Mouse (Mus musculus) midbrain, embryonic 16.5 days (tissue): Measurements from ENCODE around the gene Polg2. TPM values are rescaled to one million over a fixed set of nuclear protein-coding genes. Genes with fewer than 3 reads are reported as not detected.
"Not testable (repeated sequence)": the region's sequence is repeated elsewhere in the genome, so short reads cannot be mapped to it uniquely, and the experiment has no call there.

Source experiments
- ATAC-seq: fragments of 200-750 bp; cut with Nextera tagmentation; 2 replicates; pipeline ENCODE4 v1.8.0; 2017; ENCODE audit warnings: moderate TSS enrichment
- H3K27ac ChIP-seq: fragments of 300-500 bp; sonication (generic); 2 replicates; pipeline ENCODE4 v1.5.1; 2014; ENCODE audit warnings: mild to moderate bottlenecking, low read length, mixed read lengths
- H3K27me3 ChIP-seq: fragments of 300-500 bp; sonication (generic); 2 replicates; pipeline ENCODE4 v1.6.1; 2014; ENCODE audit warnings: low read depth, low read length, mixed read lengths; ENCODE audit not compliant: control insufficient read depth, insufficient read depth
- H3K36me3 ChIP-seq: fragments of 300-500 bp; sonication (generic); 2 replicates; pipeline ENCODE4 v1.6.1; 2014; ENCODE audit warnings: mild to moderate bottlenecking, low read length, moderate library complexity, mixed read lengths; ENCODE audit not compliant: control insufficient read depth, insufficient read depth
- H3K4me1 ChIP-seq: fragments of 300-500 bp; sonication (generic); 2 replicates; pipeline ENCODE4 v1.6.1; 2014; ENCODE audit warnings: mild to moderate bottlenecking, low read length, mixed read lengths; ENCODE audit not compliant: control insufficient read depth, insufficient read depth
- H3K4me2 ChIP-seq: fragments of 300-500 bp; sonication (generic); 2 replicates; pipeline ENCODE4 v1.6.1; 2014; ENCODE audit warnings: mild to moderate bottlenecking, low read length, mixed read lengths
- H3K4me3 ChIP-seq: fragments of 300-500 bp; sonication (generic); 2 replicates; pipeline ENCODE4 v1.5.1; 2014; ENCODE audit warnings: low read depth, mild to moderate bottlenecking, low read length, moderate library complexity, mixed read lengths
- H3K9ac ChIP-seq: fragments of 300-500 bp; sonication (generic); 2 replicates; pipeline ENCODE4 v1.6.1; 2014; ENCODE audit warnings: low read depth, low read length, mixed read lengths
- H3K9me3 ChIP-seq: fragments of 300-500 bp; sonication (generic); replicated peaks from 2 replicates; pipeline ENCODE4 v1.6.1; 2014; ENCODE audit warnings: mild to moderate bottlenecking, low read length, mixed read lengths; ENCODE audit not compliant: control insufficient read depth, poor library complexity, severe bottlenecking
- WGBS: fragments of 180-500 bp; shearing (Covaris S2); extraction: QIAGEN DNeasy Blood & Tissue Kit; methylation state at CpG from one replicate; pipeline ENCODE4 v1.1.7; 2014; 5-methylcytosine and 5-hydroxymethylcytosine counted together
- polyA plus RNA-seq: library from polyadenylated mRNA; unstranded; fragments of >200 nt; fragmentation: Nextera tagmentation; extraction: Ambion mirVana; gene quantifications from 2 replicates; pipeline ENCODE4 v1.2.1, GENCODE M21; 2015

Polg2 gene
- polyA plus RNA-seq, 1 experiment from 2014 or later, result 9.6 TPM

- Histone ChIP-seq H3K4me1 (no peaks in the 10 kb centered on the region), H3K27ac (no peak overlapping the region), H3K9me3 (no peaks in the 10 kb centered on the region), H3K36me3 (no peaks in the 10 kb centered on the region), H3K27me3 (no peaks in the 10 kb centered on the region), H3K4me2 (no peak overlapping the region), H3K4me3 (no peak overlapping the region), H3K9ac (no peak overlapping the region)
- no peak for ATAC-seq
- WGBS, result 97% methylated on average over 3 of the region's 3 CpGs
Observed at GRCm38 (mm10) chr11:106759028-106759427, 20.3 kb downstream of the Polg2 start.

DNA sequence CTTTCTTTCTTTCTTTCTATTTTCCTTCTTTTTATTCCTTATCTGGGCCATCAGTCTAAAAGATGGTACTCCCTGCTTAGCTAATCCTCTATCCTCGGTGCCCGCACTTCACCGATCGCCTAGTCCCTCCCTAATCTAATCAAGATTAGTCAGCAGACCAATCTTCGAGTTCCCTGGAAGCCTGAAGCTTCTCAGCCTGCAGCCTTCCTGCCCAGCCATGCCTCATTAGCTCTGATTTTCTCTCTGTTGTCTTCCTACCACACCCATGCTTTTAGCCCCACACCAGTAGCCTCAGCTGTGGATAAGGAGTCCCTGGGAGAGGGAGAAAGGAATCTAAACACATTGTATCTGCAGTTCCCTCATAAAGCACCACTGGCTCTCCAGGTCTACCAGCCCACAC is 23.8 kb downstream of the Polg2 start:
- no peaks in the 10 kb centered on the region for H3K4me1 ChIP-seq
- WGBS, result 22% methylated on average over 5 of the region's 5 CpGs
- no peak overlapping the region for H3K4me2 ChIP-seq
- no peaks in the 10 kb centered on the region for H3K27me3 ChIP-seq
- H3K9me3 ChIP-seq, result no peaks in the 10 kb centered on the region
- ATAC-seq, result no peak
- no peak overlapping the region for H3K4me3 ChIP-seq
- H3K27ac ChIP-seq, result no peak overlapping the region
- no peaks in the 10 kb centered on the region for H3K36me3 ChIP-seq
- H3K9ac ChIP-seq, result no peak overlapping the region

DNA sequence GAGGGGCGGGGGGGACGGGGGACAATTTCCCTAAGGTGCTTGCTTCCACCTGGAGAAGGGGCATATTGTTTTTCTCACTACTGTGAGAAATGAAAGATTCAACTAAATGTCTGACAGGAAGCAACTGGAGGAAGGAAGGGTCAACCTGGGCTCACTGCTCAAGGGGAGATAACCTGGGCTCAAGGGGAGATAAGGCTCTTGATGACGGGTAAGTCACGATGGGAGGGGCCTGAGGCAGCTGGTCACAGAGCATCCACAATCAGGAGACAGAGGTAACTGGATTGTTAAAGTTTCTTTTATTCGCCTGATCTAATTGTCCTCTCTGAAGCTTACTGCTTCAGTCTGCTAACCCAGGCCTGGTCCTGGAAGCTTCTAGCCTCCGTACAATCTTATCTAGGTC is 26.0 kb downstream of the Polg2 start:
- 86% methylated on average over 6 of the region's 6 CpGs for WGBS
- no peak overlapping the region for H3K27ac ChIP-seq
- H3K9ac ChIP-seq, result no peak overlapping the region
- H3K27me3 ChIP-seq, result no peaks in the 10 kb centered on the region
- H3K4me2 ChIP-seq, result no peak overlapping the region
- H3K36me3 ChIP-seq, result no peaks in the 10 kb centered on the region
- H3K4me3 ChIP-seq, result no peak overlapping the region
- no peaks in the 10 kb centered on the region for H3K4me1 ChIP-seq
- ATAC-seq, result no peak
- no peaks in the 10 kb centered on the region for H3K9me3 ChIP-seq

- Histone ChIP-seq H3K36me3 (no peaks in the 10 kb centered on the region), H3K9ac (no peak overlapping the region), H3K27ac (no peak overlapping the region), H3K9me3 (no peaks in the 10 kb centered on the region), H3K4me2 (no peak overlapping the region), H3K27me3 (no peaks in the 10 kb centered on the region), H3K4me3 (no peak overlapping the region), H3K4me1 (no peaks in the 10 kb centered on the region)
- WGBS, result 92% methylated on average over 7 of the region's 7 CpGs
- ATAC-seq, result no peak
Observed at GRCm38 (mm10) chr11:106752103-106752502, 27.2 kb downstream of the Polg2 start.

DNA sequence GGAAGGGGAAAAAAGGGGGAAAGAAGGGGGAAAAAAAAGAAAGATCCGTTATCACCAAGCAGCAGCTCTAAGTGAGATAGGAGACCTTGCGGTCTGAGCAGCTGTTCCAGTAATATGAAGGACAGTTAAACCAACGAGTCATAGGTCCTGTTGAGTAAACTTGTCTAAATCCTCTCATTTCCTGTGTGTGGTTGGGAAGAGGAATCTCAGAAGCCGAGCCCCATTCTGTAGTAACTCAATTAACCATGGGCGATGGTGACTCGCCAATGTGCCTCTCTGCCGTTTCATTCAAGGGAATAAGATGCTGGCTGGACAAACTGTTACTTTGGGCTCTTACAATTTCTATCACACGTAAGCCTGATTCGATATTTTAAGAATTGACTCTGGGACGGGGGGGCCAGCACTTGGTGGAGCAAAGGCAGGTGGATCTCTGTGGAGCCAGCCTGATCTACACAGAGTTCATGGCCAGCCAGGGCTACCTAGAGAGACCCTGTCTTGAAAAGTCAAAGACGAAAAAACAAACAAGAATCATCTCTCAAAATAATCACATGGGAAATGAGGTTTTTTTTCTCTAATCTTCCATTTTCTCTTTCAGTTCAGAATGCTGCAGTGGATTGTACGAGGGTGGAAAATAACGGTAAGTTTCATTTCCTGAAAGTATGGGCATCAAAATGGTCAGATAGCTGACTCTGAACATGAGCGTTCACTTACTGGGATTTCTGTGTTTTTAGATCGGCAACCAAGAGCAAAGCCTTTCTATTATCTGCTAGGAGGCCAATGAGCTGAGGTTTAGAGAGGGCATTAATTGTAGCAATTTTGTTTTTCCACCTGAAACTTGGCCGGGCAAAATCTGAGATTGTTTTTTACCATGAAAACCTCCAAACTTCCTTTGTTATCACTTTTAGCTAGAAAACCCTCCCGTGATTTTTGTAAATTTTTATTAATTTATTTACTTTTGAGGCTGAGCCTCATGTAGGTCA is 28.0 kb downstream of the Polg2 start, which contains the start of gene Milr1:
TSS of gene Milr1 (plus strand) at position 188 of the 980 bp plus-strand sequence.
- H3K27me3 ChIP-seq, result no peaks in the 10 kb centered on the region
- WGBS, result 91% methylated on average over 17 of the region's 17 CpGs
- no peaks in the 10 kb centered on the region for H3K36me3 ChIP-seq
- H3K9ac ChIP-seq, result no peak within 1 kb of the TSS
- no peak within 1 kb of the TSS for H3K4me2 ChIP-seq
- H3K4me1 ChIP-seq, result no peaks in the 10 kb centered on the region
- ATAC-seq, result no peak
- H3K9me3 ChIP-seq, result no peaks in the 10 kb centered on the region
- no peak within 1 kb of the TSS for H3K27ac ChIP-seq
- no peak within 1 kb of the TSS for H3K4me3 ChIP-seq

GRCm38 (mm10) chr11:106750121-106750751 is 29.1 kb downstream of the Polg2 start, which contains the start of gene Pecam1:
Gene Pecam1 (minus strand): TSS chr11:106750628.
- 84% methylated on average over 13 of the region's 13 CpGs for whole genome bisulfite sequencing
- Histone ChIP-seq H3K4me1 (no peaks in the 10 kb centered on the region), H3K27ac (no peak within 1 kb of the TSS), H3K9me3 (no peaks in the 10 kb centered on the region), H3K27me3 (no peaks in the 10 kb centered on the region), H3K9ac (no peak within 1 kb of the TSS), H3K4me2 (no peak within 1 kb of the TSS), H3K36me3 (no peaks in the 10 kb centered on the region), H3K4me3 (no peak within 1 kb of the TSS)
- ATAC-seq, result no peak

DNA sequence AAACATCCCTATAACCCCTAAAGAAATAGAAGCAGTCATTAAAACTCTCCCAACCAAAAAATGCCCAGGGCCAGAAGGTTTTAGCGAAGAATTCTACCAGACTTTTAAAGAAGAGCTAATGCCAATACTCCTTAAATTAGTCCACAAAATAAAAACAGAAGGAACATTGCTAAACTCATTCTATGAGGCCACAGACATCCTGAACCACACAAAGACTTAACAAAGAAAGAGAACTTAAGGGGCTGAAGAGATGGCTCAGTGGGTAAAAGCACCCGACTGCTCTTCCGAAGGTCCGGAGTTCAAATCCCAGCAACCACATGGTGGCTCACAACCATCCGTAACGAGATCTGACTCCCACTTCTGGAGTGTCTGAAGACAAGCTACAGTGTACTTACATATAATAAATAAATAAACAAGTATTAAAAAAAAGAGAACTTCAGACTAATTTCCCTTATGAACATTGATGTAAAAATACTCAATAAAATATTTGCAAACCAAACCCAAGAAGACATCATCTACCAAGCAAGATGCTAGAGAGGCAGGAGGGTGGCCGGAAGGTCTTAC is 29.7 kb downstream of the Polg2 start:
- 94% methylated on average over 7 of the region's 7 CpGs for WGBS
- not testable (repeated sequence) for H3K4me1 ChIP-seq, H3K27me3 ChIP-seq, H3K36me3 ChIP-seq, H3K9ac ChIP-seq, ATAC-seq, H3K4me2 ChIP-seq, H3K4me3 ChIP-seq, H3K9me3 ChIP-seq, H3K27ac ChIP-seq

DNA sequence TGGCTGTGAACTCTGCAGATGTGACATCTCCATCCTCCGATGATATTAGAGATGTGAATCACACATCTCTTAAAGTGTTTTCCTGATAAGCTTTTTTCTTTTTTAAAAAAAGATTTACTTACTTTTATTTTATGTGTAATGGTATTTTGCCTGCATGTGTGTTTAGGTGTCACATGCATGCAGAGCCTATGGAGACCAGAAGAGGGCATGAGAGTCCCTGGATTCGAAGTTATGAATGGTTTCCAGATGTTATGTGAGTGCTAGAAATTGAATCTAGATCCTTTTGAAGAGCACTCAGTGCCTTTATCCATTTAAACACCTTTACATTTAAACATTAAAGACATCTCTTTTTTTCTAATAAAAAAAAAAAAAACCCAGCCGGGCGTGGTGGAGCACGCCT is 34.4 kb downstream of the Polg2 start:
- Histone ChIP-seq H3K27me3 (no peaks in the 10 kb centered on the region), H3K27ac (no peak overlapping the region), H3K4me3 (no peak overlapping the region), H3K4me2 (no peak overlapping the region), H3K36me3 (no peaks in the 10 kb centered on the region), H3K4me1 (peaks cover 4% of the 10 kb centered on the region), H3K9ac (no peak overlapping the region), H3K9me3 (no peaks in the 10 kb centered on the region)
- ATAC-seq, result no peak
- WGBS, result 93% methylated on average over 5 of the region's 5 CpGs

DNA sequence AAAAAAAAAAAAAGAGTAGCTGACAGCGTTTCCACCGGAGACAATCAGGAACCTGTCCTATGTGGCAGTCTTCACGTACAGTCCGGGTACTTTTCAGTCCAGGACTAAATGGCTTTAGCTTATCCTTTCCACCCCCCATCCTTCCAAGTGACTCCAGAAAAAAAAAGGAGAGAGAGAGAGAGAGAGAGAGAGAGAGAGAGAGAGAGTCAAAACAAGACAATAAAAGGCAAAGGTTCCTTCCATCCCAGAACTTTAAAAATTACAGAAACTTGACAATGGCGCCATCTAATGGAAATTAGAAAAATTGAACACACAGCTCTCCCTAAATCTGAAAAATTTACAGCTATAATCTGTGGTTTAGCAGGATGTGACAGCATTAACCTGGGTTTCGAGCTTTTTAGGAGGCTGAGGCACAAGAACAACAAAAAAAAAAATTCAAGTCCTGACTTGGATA is 36.9 kb downstream of the Polg2 start:
- no peaks in the 10 kb centered on the region for H3K9me3 ChIP-seq
- H3K9ac ChIP-seq, result no peak overlapping the region

More for the DNA sequence above, 36.9 kb downstream of the Polg2 start:
- Histone ChIP-seq H3K4me2 (no peak overlapping the region), H3K27me3 (no peaks in the 10 kb centered on the region), H3K4me3 (no peak overlapping the region), H3K4me1 (peaks cover 10% of the 10 kb centered on the region), H3K36me3 (no peaks in the 10 kb centered on the region), H3K27ac (no peak overlapping the region)
- 48% methylated on average over 6 of the region's 6 CpGs for WGBS
- no peak for ATAC-seq
